Mouse (Mus musculus): ENCODE results near the gene Smndc1.

GRCm38 (mm10) chr19:53437311-53437958, 47.1 kb upstream of the Smndc1 start:
- no peak for TF ChIP-seq POLR2A (IDR thresholded peaks at IDR 0.05; ENCODE audit: insufficient read length, low read depth)
- no peak for TF ChIP-seq MAX (IDR thresholded peaks at IDR 0.05; ENCODE audit: low read depth)
- no peak for TF ChIP-seq TCF12 (IDR thresholded peaks at IDR 0.05; ENCODE audit: insufficient read depth, poor library complexity, severe bottlenecking)
- TF ChIP-seq CEBPB (IDR thresholded peaks at IDR 0.05; ENCODE audit: insufficient read depth, poor library complexity, severe bottlenecking), result no peak
- TF ChIP-seq USF1 (IDR thresholded peaks at IDR 0.05; ENCODE audit: low read depth), result no peak
- TF ChIP-seq REST (IDR thresholded peaks at IDR 0.05; ENCODE audit: insufficient read depth, insufficient read length), result no peak
- TF ChIP-seq MYOD1 (IDR thresholded peaks at IDR 0.05; ENCODE audit: control insufficient read depth in 1 of 3, insufficient read length in 2 of 3, low read depth in 2 of 3), result no peak

Data from myocyte (in vitro differentiated cells).